In genomic region chr15:97813452-97814204, GRCm38 (mm10) we compare ENCODE assay signal across 9 mouse cellular contexts. TPM values are rescaled to one million over a fixed set of nuclear protein-coding genes. Genes with fewer than 3 reads are reported as not detected.
A peak's percentile ranks its signal among the peaks of the same experiment; 100 is the strongest.
DNase-seq lines count a peak whose midpoint lies in the region; ATAC-seq and TF ChIP-seq lines count a peak whose summit lies in the region.
"Had no signal": no experiment of that assay in that cellular context is flagged by ENCODE, and none has a peak within 500 bp of the region (broad histone marks: within the 10 kb centered on the region; RNA-seq: fewer than 3 reads in every experiment).

No protein-coding gene starts in this region.

- H3K36me3 ChIP-seq in heart, postnatal 0 days (replicated peaks; ENCODE audit: control insufficient read depth, insufficient read depth, low read length): peaks cover 27% of the 10 kb centered on the region
- H3K36me3 ChIP-seq in stomach, postnatal 0 days (ENCODE audit: control insufficient read depth, insufficient read depth, low read length): peaks cover 7% of the 10 kb centered on the region; the same call in 1 of the 2 replicates

- 0 out of 2 replicates have a peak, but pooled peaks have one; percentile 4 for ATAC-seq in frontal cortex, adult (ENCODE audit: low TSS enrichment)
- 0 out of 2 replicates have a peak, but pooled peaks have one; percentile 10 for ATAC-seq in heart, postnatal 0 days (ENCODE audit: insufficient read depth, low read depth)
- 0 out of 2 replicates have a peak, but pooled peaks have one; percentile 18 for ATAC-seq in stomach, postnatal 0 days (ENCODE audit: low FRiP score, low TSS enrichment)

- H3K4me3 ChIP-seq in cortical plate, adult 2 months (ENCODE audit: insufficient read depth, low read length): no peak overlapping the region
- no peak overlapping the region for H3K4me3 ChIP-seq in heart, postnatal 0 days (ENCODE audit: low read depth, low read length)
- H3K4me3 ChIP-seq in stomach, postnatal 0 days (ENCODE audit: low read depth, low read length): no peak overlapping the region

- no peak for TF ChIP-seq EP300 in heart, postnatal 0 days (IDR thresholded peaks at IDR 0.05; ENCODE audit: low read depth)
- TF ChIP-seq EP300 in stomach, postnatal 0 days (optimal IDR thresholded peaks at IDR 0.05): no peak

- H3K4me1 ChIP-seq in cortical plate, adult 2 months (ENCODE audit: control insufficient read depth, insufficient read depth, low read length): peaks cover 18% of the 10 kb centered on the region
- H3K4me1 ChIP-seq in heart, postnatal 0 days (ENCODE audit: control insufficient read depth, insufficient read depth): peaks cover 43% of the 10 kb centered on the region
- H3K4me1 ChIP-seq in stomach, postnatal 0 days (replicated peaks; ENCODE audit: control insufficient read depth, insufficient read depth): peaks cover 4% of the 10 kb centered on the region; the same call in 1 of the 2 replicates

- H3K9ac ChIP-seq in heart, postnatal 0 days (replicated peaks; ENCODE audit: low read depth, low read length): no peak overlapping the region
- no peak overlapping the region for H3K9ac ChIP-seq in stomach, postnatal 0 days (ENCODE audit: low read length)

- H3K4me2 ChIP-seq in heart, postnatal 0 days (ENCODE audit: low read depth, low read length): no peak overlapping the region
- H3K4me2 ChIP-seq in stomach, postnatal 0 days (replicated peaks; ENCODE audit: low read depth): peak overlapping the region; percentile 42

- DNase-seq in frontal cortex, adult 2 months (ENCODE audit: extremely low spot score in 1 of 2, low spot score in 1 of 2): no peak
- DNase-seq in heart, postnatal 0 days (ENCODE audit: low spot score): peak; percentile 60
- peak; percentile 84 to 86 for DNase-seq in kidney, postnatal 36 days
- peak; percentile 54 for DNase-seq in stomach, postnatal 0 days (ENCODE audit: low spot score)
- no peak for DNase-seq in ovary, postnatal 14 days (ENCODE audit: low spot score)
- DNase-seq in layer of hippocampus, adult 8-10 months (ENCODE audit: low spot score in 2 of 2): no peak

- TF ChIP-seq CTCF in cortical plate, adult 2 months (IDR thresholded peaks at IDR 0.05; ENCODE audit: extremely low read depth, insufficient read depth, low read length): no peak
- no peak for TF ChIP-seq CTCF in heart, postnatal 0 days (IDR thresholded peaks at IDR 0.05; ENCODE audit: low read depth)
- no peak for TF ChIP-seq CTCF in stomach, postnatal 0 days (IDR thresholded peaks at IDR 0.05; ENCODE audit: low read depth)

- 50% methylated on average over 21 of the region's 21 CpGs for WGBS in heart, postnatal 0 days
- 32% methylated on average over 21 of the region's 21 CpGs for WGBS in stomach, postnatal 0 days

- peak overlapping the region; percentile 90; the same call in 1 of the 2 replicates for H3K27ac ChIP-seq in cortical plate, adult 2 months (ENCODE audit: insufficient read depth, low read length)
- H3K27ac ChIP-seq in heart, postnatal 0 days (ENCODE audit: low read depth): peak overlapping the region; percentile 88
- peak overlapping the region; percentile 1; the same call in 1 of the 2 replicates for H3K27ac ChIP-seq in stomach, postnatal 0 days (replicated peaks)

- TF ChIP-seq POLR2A in cortical plate, adult 2 months (IDR thresholded peaks at IDR 0.05; ENCODE audit: extremely low read depth, insufficient read depth, low read length): no peak

- H3K27me3 ChIP-seq in heart, postnatal 0 days (ENCODE audit: control insufficient read depth, insufficient read depth, low read length): no peaks in the 10 kb centered on the region
- no peaks in the 10 kb centered on the region for H3K27me3 ChIP-seq in stomach, postnatal 0 days (ENCODE audit: control insufficient read depth, insufficient read depth, low read length)

- H3K9me3 ChIP-seq in heart, postnatal 0 days (replicated peaks; ENCODE audit: control insufficient read depth, low read length): no peaks in the 10 kb centered on the region
- no peaks in the 10 kb centered on the region for H3K9me3 ChIP-seq in stomach, postnatal 0 days (ENCODE audit: control insufficient read depth, low read length)
- H3K9me3 ChIP-seq: megakaryocyte, embryonic 14.5 days had no signal

RNA-seq across cellular contexts. Expression of gene Hdac7, which starts 30.7 kb away (rescaled TPM):
- 50.2 and 57.5 TPM in 2 replicates for polyA plus RNA-seq in frontal cortex, adult 2 months (2012; rRNA removed)
- polyA plus RNA-seq in cortical plate, adult 2 months (2012; rRNA removed): 64.7 and 73.9 TPM in 2 replicates
- 34.4 and 36.9 TPM in 2 replicates for total RNA-seq in heart, postnatal 0 days (2014; rRNA removed; ENCODE audit: low replicate concordance)
- 15.6 TPM in 2 replicates for polyA plus RNA-seq in heart, postnatal 0 days (2015; fragmentation: Nextera tagmentation; extraction: Ambion mirVana)
- 8.0 and 9.4 TPM in 2 replicates for polyA plus RNA-seq in stomach, postnatal 0 days (2015; fragmentation: Nextera tagmentation; extraction: Ambion mirVana)
- 10 to 100 TPM; 28.0 to 41.5 (median 34.1) TPM for total RNA-seq in layer of hippocampus, adult 8-10 months (2022)

RNA-seq across cellular contexts. Expression of gene Slc48a1, which starts 35.3 kb away (rescaled TPM):
- polyA plus RNA-seq in frontal cortex, adult 2 months (2012; rRNA removed): 107 and 117 TPM in 2 replicates
- polyA plus RNA-seq in cortical plate, adult 2 months (2012; rRNA removed): 140 and 155 TPM in 2 replicates
- 56.5 and 76.1 TPM in 2 replicates for total RNA-seq in heart, postnatal 0 days (2014; rRNA removed; ENCODE audit: low replicate concordance)
- 90.9 and 92.1 TPM in 2 replicates for polyA plus RNA-seq in heart, postnatal 0 days (2015; fragmentation: Nextera tagmentation; extraction: Ambion mirVana)
- 36.7 and 40.7 TPM in 2 replicates for polyA plus RNA-seq in stomach, postnatal 0 days (2015; fragmentation: Nextera tagmentation; extraction: Ambion mirVana)
- total RNA-seq in layer of hippocampus, adult 8-10 months (2022): 100 to 1,000 TPM; 131 to 151 (median 146) TPM

RNA-seq across cellular contexts. Expression of gene Rapgef3, which starts 45.9 kb away (rescaled TPM):
- 69.2 and 78.4 TPM in 2 replicates for polyA plus RNA-seq in frontal cortex, adult 2 months (2012; rRNA removed)
- polyA plus RNA-seq in cortical plate, adult 2 months (2012; rRNA removed): 40.2 and 45.9 TPM in 2 replicates
- 51.6 and 57.8 TPM in 2 replicates for total RNA-seq in heart, postnatal 0 days (2014; rRNA removed; ENCODE audit: low replicate concordance)
- 15.5 and 17.6 TPM in 2 replicates for polyA plus RNA-seq in heart, postnatal 0 days (2015; fragmentation: Nextera tagmentation; extraction: Ambion mirVana)
- polyA plus RNA-seq in stomach, postnatal 0 days (2015; fragmentation: Nextera tagmentation; extraction: Ambion mirVana): 3.2 and 4.2 TPM in 2 replicates
- 10 to 100 TPM; 52.2 to 70.6 (median 55.7) TPM for total RNA-seq in layer of hippocampus, adult 8-10 months (2022)

Comparison
In these comparisons a context has a peak if more than half of its experiments do, and no peak if none do; other contexts are left out.
1. DNase-seq: peak in heart, postnatal 0 days (single experiment), kidney, postnatal 36 days (2 of 2) and stomach, postnatal 0 days (single experiment); none in frontal cortex, adult 2 months (0 of 2), ovary, postnatal 14 days (single experiment) and layer of hippocampus, adult 8-10 months (0 of 2).
2. H3K27ac ChIP-seq: peak in every context shown above with its lines; median percentile 90 in cortical plate, adult 2 months; 88 in heart, postnatal 0 days; 1 in stomach, postnatal 0 days.
3. Peak in every context shown above with its lines, with median percentiles within 50 percentile points of each other: ATAC-seq.